Mouse (Mus musculus) forebrain, embryonic 14.5 days (tissue): ENCODE results near the gene Tead4. TPM values are rescaled to one million over a fixed set of nuclear protein-coding genes. Genes with fewer than 3 reads are reported as not detected.
A peak's percentile ranks its signal among the peaks of the same experiment; 100 is the strongest.
"Not testable (repeated sequence)": the region's sequence is repeated elsewhere in the genome, so short reads cannot be mapped to it uniquely, and the experiment has no call there.

Experiments
- ATAC-seq: fragments of 200-750 bp; cut with Nextera tagmentation; 2 replicates; pipeline ENCODE4 v1.8.0; 2017; ENCODE audit warnings: mild to moderate bottlenecking, moderate library complexity
- DNase-seq: peaks from one replicate; pipeline ENCODE4 v3.0.0-alpha.2; 2015; ENCODE audit warnings: low spot score
- H3K27ac ChIP-seq: fragments of 300-500 bp; sonication (generic); 2 replicates; pipeline ENCODE4 v1.5.1; 2014; ENCODE audit warnings: low read depth, mild to moderate bottlenecking, control low read depth, low read length, moderate library complexity
- H3K27me3 ChIP-seq: fragments of 300-500 bp; sonication (generic); replicated peaks from 2 replicates; pipeline ENCODE4 v1.6.1; 2014; ENCODE audit warnings: low read length, control low read depth, mixed read lengths; ENCODE audit not compliant: control insufficient read depth, insufficient read depth
- H3K36me3 ChIP-seq: fragments of 300-500 bp; sonication (generic); 2 replicates; pipeline ENCODE4 v1.6.1; 2014; ENCODE audit warnings: low read length, control low read depth; ENCODE audit not compliant: control insufficient read depth, insufficient read depth
- H3K4me1 ChIP-seq: fragments of 300-500 bp; sonication (generic); 2 replicates; pipeline ENCODE4 v1.6.1; 2014; ENCODE audit warnings: antibody characterized with exemption, low read length, control low read depth; ENCODE audit not compliant: control insufficient read depth, insufficient read depth
- H3K4me2 ChIP-seq: fragments of 300-500 bp; sonication (generic); 2 replicates; pipeline ENCODE4 v1.6.1; 2014; ENCODE audit warnings: mild to moderate bottlenecking, control low read depth, low read length
- H3K4me3 ChIP-seq: fragments of 300-500 bp; sonication (generic); 2 replicates; pipeline ENCODE4 v1.5.1; 2014; ENCODE audit warnings: low read depth, low read length, control low read depth
- H3K9ac ChIP-seq: fragments of 300-500 bp; sonication (generic); 2 replicates; pipeline ENCODE4 v1.6.1; 2014; ENCODE audit warnings: mild to moderate bottlenecking, low read length, control low read depth, moderate library complexity
- H3K9me3 ChIP-seq: fragments of 300-500 bp; sonication (generic); replicated peaks from 2 replicates; pipeline ENCODE4 v1.6.1; 2016; ENCODE audit warnings: low read length, control low read depth, mixed read lengths; ENCODE audit not compliant: control insufficient read depth
- WGBS: fragments of 180-500 bp; shearing (Covaris S2); extraction: QIAGEN DNeasy Blood & Tissue Kit; methylation state at CpG from one replicate; pipeline ENCODE4 v1.1.7; 2014; 5-methylcytosine and 5-hydroxymethylcytosine counted together
- polyA plus RNA-seq: library from polyadenylated mRNA; unstranded; fragments of >200 nt; fragmentation: Nextera tagmentation; extraction: Ambion mirVana; gene quantifications from 2 replicates; pipeline ENCODE4 v1.2.1, GENCODE M21; 2014

Tead4 gene
- polyA plus RNA-seq, 1 experiment from 2014 or later, result 0.18 TPM

DNA sequence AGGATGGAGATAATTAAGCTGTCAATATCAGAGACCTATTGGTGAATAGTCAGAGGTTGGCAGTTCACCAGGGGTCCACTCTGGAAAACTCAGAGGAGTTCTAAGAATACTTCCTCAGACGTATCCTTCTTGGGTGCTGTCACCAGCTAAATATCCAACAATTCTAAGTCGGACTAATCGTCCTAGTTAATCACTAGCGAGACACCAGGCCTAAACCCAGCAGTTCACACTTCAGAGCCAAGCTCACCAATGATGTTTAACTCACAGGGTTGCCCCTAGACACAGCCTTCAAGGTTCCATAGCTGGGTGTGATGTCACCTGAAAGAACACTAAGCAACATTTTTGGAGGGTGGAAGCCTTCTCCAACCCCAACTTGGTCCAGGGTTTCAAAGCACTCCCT, 85.6 kb downstream of the Tead4 start:
- not testable (repeated sequence) for H3K9ac ChIP-seq, DNase-seq
- WGBS, result 92% methylated on average over 4 of the region's 4 CpGs

DNA sequence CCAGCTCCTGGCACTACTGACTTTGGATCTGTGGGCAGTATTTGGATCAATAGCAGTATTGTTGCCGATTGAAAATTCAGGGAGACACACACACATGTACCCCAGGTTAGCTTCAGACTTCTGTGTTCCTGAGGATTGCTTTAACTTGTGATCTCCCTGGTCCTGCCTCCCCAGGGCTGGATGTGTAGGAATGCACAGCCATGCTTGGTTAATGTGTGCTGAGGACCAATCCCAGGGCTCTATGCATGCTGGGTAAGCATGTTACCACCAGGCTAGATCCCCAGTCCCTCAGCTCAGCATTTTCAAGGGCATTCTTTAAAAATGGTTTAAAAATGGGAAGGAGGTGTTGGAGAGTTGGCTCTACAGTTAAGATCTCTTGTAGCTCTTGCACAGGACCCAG, 91.4 kb downstream of the Tead4 start:
- H3K27me3 ChIP-seq, ATAC-seq, H3K36me3 ChIP-seq, DNase-seq, H3K4me3 ChIP-seq, H3K9ac ChIP-seq, H3K27ac ChIP-seq, H3K4me2 ChIP-seq, H3K4me1 ChIP-seq, H3K9me3 ChIP-seq: not testable (repeated sequence)
- WGBS, result 97% methylated on average over 1 of the region's 1 CpGs

More for the DNA sequence above, 85.6 kb downstream of the Tead4 start:
- not testable (repeated sequence) for H3K27ac ChIP-seq, H3K4me2 ChIP-seq, H3K27me3 ChIP-seq, H3K4me1 ChIP-seq, H3K4me3 ChIP-seq, H3K9me3 ChIP-seq, ATAC-seq, H3K36me3 ChIP-seq

DNA sequence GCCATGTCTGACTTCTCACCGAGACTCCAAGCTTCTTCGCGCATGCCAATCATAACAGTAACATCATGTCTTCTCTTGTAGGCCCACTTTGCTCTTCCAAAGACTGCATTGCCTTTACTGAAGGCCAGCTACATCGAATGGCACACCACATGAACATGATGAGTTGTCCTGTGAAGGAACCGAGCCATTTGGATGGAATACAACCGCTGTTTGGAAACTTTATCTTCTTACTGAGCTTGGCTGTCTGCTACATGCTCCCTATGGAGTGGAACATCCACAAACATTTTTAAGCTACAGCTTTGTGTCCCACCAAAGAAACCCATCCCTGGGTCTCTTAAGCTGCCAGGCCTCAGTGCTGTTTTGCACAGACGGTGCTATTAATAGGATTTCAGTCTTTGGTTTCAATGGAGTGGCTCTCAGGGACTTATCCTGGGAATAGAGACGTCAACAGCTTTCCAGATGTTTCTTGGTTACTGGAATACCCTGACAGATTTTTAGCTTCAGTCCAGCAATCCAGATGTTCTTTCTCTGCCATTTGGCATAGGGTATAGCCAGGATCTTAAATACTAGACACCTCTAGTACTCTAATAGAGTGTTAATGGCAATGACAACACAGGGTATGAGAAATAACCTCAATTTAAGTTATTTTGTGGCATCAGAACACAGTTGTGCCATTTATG, 92.0 kb downstream of the Tead4 start:
- DNase-seq (no peak), ATAC-seq (no peak)
- no peak overlapping the region for H3K27ac ChIP-seq

DNA sequence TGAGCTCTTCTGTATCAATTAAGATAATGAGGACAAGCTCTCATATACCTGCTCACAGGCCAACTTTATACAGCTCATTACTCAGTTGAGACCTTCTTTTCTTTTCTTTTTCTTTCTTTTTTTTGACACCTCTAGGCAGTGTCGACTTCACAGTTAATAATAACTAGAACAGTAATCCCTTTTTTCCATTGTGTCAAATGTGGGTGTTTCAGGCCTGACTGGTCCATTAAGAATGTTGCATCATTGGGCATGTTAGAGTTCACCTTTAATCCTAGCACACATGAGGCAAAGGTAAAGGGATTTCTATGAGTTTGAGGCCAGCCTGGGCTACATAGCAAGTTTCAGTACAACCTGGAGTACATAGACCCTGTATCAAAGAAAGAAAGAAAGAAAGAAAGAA, 97.1 kb downstream of the Tead4 start:
- Histone ChIP-seq H3K36me3 (no peaks in the 10 kb centered on the region), H3K9ac (no peak overlapping the region), H3K4me3 (no peak overlapping the region), H3K4me1 (no peaks in the 10 kb centered on the region), H3K27me3 (no peaks in the 10 kb centered on the region), H3K27ac (no peak overlapping the region), H3K9me3 (no peaks in the 10 kb centered on the region), H3K4me2 (no peak overlapping the region)
- 78% methylated on average over 1 of the region's 1 CpGs for WGBS
- DNase-seq, result no peak
- no peak for ATAC-seq

More for the DNA sequence above, 92.0 kb downstream of the Tead4 start:
- no peaks in the 10 kb centered on the region for H3K27me3 ChIP-seq
- no peak overlapping the region for H3K4me3 ChIP-seq
- H3K4me2 ChIP-seq, result no peak overlapping the region
- no peaks in the 10 kb centered on the region for H3K4me1 ChIP-seq
- H3K9ac ChIP-seq, result no peak overlapping the region
- no peaks in the 10 kb centered on the region for H3K9me3 ChIP-seq
- no peaks in the 10 kb centered on the region for H3K36me3 ChIP-seq
- 87% methylated on average over 8 of the region's 8 CpGs for WGBS

DNA sequence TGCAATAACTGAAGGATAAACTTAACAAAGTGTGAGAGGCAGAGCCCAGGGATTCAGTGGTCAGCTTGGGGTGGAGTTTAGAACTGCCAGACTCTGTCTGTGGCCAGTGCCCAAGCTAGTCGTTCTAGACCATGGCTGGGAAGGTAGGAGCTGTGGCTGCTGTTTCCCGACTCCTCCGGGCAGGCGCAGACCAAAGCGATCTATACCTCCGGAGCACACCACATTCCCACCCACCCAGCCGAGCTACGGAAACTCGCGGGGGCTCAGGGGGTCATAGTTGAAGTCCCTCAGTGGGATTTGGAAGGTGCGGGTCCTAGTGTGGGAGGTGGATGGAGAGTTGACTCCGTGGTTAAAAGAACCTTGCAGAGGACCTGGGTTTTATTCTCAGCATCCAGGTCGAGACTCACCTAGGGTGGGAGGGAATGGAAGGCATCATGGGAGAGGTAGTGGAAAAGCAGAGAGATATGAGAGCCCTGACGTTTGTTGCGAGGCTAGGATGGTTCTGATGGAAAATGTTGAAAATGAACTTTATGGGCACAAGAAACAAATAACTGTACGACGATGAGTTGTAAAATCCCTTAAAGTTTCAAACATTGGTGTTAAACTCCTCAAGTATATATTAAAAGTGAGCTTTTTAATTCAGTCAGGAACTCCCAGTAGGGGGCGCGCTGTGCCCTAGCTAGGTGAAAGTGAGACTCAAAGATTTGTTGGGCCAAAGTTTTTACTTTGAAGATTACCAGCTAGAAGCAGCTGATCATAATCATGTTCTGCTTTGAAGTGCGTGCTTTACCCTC, 99.6 kb downstream of the Tead4 start:
- Histone ChIP-seq H3K4me2 (peak overlapping the region; percentile 92), H3K9me3 (no peaks in the 10 kb centered on the region), H3K36me3 (no peaks in the 10 kb centered on the region), H3K4me1 (no peaks in the 10 kb centered on the region), H3K27ac (no peak overlapping the region), H3K4me3 (peak overlapping the region; percentile 58), H3K9ac (peak overlapping the region; percentile 56), H3K27me3 (no peaks in the 10 kb centered on the region)
- peak; percentile 72 for DNase-seq
- under 1% methylated on average over 20 of the region's 20 CpGs for WGBS
- ATAC-seq, result no peak

DNA sequence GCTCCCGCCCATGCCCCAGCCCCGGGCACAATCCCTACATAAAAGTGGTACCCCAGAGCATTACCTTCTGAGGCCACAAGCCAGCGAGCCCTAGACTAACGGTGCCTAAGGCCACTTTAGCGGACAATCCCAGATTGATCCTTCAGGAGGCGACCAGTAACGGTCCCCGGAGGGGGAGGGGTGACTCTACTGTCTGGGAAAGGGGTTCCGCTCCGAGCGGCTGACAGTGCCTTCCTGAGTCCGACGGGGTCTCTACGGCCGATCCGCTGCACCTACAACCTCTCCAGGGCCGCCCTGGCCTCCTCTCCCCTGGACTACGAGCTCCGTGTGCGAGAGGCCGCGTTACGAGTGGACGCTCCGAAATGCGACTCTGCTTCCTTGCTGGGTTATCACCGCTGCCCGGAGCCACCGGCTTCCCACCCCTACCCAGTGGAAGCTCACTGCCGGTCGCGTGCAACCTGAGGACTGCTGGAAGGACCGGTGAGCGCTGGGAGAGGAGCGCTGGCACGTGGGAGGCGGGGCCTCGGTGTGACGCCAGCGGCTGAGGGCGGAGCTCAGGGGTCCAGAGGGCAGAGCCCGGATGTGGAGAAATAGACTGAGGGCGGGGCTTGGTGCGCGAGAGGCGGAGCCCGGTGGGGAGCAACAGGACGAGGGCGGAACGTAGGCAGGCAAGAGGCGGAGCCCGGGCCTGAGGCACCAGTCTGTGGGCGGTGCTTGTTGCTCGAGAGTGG, 100.3 kb downstream of the Tead4 start:
- no peaks in the 10 kb centered on the region for H3K27me3 ChIP-seq
- H3K27ac ChIP-seq, result no peak overlapping the region; the same call in 1 of the 2 replicates
- ATAC-seq (peak; percentile 99), DNase-seq (peak; percentile 97)
- H3K36me3 ChIP-seq, result no peaks in the 10 kb centered on the region
- no peaks in the 10 kb centered on the region for H3K9me3 ChIP-seq
- H3K9ac ChIP-seq, result peak overlapping the region; percentile 62
- H3K4me2 ChIP-seq, result peak overlapping the region; percentile 92
- peak overlapping the region; percentile 58 for H3K4me3 ChIP-seq
- WGBS, result under 1% methylated on average over 54 of the region's 54 CpGs
- H3K4me1 ChIP-seq, result no peaks in the 10 kb centered on the region

DNA sequence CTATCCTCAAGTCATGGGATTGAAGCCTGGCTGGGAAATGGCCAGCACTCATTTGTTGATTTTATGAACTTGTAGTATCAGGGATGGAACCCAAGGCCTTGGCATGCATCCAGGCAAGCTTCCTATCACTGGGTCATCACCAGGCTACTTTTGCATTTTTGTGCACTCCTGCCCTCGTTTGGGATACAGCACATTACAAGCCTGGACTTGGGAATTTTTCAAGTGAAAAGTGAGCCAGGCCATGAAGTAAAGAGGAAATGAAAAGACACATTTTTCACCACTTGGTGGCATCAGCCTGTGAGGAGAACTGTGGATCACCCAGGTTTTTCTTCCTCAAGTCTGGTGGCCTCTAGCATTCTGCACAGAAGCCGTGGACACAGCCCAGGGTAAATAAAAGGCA, 117.1 kb downstream of the Tead4 start:
- H3K4me2 ChIP-seq, result no peak overlapping the region

DNA sequence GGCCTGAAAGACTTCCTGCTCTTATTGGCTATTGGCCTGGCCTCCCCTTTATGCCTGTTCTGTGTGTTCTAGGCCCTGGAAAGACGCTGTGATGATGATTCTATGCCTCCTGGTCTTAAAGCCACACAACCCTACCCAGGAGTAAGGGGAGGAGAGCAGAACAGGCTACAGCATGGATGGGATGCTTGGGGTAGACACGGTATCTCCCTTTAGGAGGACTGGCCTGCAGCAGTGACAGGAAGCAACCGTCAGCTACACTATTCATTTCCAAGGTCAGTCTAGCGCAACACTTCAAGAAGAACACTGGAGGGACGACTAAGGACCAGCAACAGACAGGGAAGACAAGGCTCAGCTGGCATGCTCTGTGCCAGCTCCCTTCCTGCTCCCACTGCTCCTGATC, 119.4 kb downstream of the Tead4 start:
- no peak overlapping the region for H3K9ac ChIP-seq
- no peak overlapping the region for H3K4me2 ChIP-seq
- H3K4me3 ChIP-seq, result no peak overlapping the region
- DNase-seq, result no peak
- H3K9me3 ChIP-seq, result no peaks in the 10 kb centered on the region
- H3K27ac ChIP-seq, result no peak overlapping the region
- no peak for ATAC-seq
- 76% methylated on average over 5 of the region's 5 CpGs for WGBS
- H3K36me3 ChIP-seq, result no peaks in the 10 kb centered on the region
- H3K4me1 ChIP-seq, result no peaks in the 10 kb centered on the region
- H3K27me3 ChIP-seq, result no peaks in the 10 kb centered on the region

More for the DNA sequence above, 117.1 kb downstream of the Tead4 start:
- no peaks in the 10 kb centered on the region for H3K36me3 ChIP-seq
- no peaks in the 10 kb centered on the region for H3K27me3 ChIP-seq
- 48% methylated on average over 2 of the region's 2 CpGs for WGBS
- no peaks in the 10 kb centered on the region for H3K4me1 ChIP-seq
- no peak overlapping the region for H3K9ac ChIP-seq
- no peak overlapping the region for H3K27ac ChIP-seq
- H3K4me3 ChIP-seq, result no peak overlapping the region
- ATAC-seq, result no peak
- no peak for DNase-seq
- H3K9me3 ChIP-seq, result no peaks in the 10 kb centered on the region
